Mouse (Mus musculus) naive thymus-derived CD4-positive, alpha-beta T cell, adult 2 months (primary cell): ENCODE results near the gene Nhsl1.
"Not testable (repeated sequence)": the region's sequence is repeated elsewhere in the genome, so short reads cannot be mapped to it uniquely, and the experiment has no call there.

ENCODE experiments used
- DNase-seq: peaks from one replicate; pipeline ENCODE4 v3.0.0-alpha.2; 2011; ENCODE audit warnings: low read depth

Gene Nhsl1

DNA sequence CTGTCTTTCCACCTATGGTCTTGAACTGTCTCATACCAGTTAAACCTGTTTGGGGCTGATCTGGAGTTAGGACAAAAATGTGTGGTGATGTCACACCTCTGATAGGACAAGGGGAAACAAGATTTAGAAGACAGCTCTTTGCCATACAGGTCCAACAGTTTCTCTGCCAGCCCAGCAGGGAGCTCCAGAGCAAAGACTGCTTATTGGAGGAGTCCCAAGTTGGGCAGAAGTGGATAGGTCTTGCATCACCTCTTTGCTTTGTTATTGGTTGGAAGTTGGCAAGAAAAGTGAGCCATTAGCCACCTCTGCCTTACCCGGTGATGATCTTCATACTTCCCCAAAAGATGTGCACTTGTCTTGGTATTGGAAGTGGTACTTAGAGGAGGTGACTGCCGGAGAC lies 218.1 kb downstream of the Nhsl1 start:
- DNase-seq: no peak

DNA sequence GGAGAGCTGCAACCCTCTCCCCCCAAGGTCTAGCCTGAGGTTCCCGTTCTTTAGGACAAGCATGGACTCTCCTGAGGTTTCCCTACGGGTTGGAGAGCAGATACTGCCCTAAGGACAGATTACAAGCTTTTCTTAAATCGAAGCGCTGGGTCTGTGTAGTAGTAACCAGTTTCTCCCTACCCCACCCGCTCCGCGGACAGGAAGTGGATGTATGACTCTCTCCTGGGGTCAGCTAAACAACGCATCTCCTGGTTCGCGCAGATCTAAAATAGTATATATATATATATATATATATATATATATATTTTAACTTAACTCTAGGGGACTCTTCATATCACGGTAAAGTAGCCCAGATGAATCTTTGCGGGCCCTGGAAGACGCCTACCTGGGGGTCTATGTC lies 226.5 kb downstream of the Nhsl1 start:
- no peak for DNase-seq

DNA sequence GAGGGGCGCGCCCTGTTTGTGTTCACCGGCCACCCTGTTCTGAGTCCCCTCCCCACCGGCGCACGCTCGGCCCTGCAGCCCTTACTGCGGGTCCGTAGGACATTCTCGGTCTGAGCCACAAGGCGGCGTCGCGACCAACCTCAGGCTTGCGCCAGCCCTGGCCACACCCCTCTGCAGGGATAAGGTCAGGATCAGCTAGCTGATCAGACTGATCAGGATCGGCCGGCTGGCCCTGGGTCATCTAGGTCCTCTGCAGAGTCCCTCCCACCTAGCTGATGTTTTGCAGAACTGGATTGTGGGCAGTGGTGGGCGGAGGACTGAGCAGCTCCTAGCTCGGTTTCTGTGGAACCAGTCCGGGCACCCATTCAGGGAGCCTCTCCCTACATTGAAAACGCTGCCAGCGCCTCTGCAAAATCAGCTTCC lies 227.0 kb downstream of the Nhsl1 start, which contains the start of gene Hebp2:
Hebp2 (minus strand) TSS at position 264 of the 423 bp plus-strand sequence.
- peak; percentile 15 for DNase-seq

DNA sequence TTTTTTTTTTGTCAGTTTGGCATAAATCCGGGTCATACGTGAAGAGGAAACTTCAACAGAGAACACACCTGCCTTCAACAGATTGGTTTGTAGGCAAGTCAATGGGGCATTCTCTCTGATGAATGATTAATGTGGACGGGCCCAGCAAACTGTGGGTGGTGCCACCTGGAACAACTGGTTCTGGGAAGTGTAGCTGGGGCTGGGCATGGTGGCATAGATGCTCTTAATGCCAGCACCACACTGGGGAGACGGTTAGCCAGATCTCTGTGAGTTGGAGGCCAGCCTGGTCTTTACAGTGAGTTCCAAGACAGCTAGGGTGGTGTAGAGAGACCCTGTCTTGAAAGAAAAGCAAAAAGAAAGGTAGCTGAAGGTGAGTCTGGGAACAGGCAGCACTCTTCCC lies 228.6 kb downstream of the Nhsl1 start:
- DNase-seq: no peak

DNA sequence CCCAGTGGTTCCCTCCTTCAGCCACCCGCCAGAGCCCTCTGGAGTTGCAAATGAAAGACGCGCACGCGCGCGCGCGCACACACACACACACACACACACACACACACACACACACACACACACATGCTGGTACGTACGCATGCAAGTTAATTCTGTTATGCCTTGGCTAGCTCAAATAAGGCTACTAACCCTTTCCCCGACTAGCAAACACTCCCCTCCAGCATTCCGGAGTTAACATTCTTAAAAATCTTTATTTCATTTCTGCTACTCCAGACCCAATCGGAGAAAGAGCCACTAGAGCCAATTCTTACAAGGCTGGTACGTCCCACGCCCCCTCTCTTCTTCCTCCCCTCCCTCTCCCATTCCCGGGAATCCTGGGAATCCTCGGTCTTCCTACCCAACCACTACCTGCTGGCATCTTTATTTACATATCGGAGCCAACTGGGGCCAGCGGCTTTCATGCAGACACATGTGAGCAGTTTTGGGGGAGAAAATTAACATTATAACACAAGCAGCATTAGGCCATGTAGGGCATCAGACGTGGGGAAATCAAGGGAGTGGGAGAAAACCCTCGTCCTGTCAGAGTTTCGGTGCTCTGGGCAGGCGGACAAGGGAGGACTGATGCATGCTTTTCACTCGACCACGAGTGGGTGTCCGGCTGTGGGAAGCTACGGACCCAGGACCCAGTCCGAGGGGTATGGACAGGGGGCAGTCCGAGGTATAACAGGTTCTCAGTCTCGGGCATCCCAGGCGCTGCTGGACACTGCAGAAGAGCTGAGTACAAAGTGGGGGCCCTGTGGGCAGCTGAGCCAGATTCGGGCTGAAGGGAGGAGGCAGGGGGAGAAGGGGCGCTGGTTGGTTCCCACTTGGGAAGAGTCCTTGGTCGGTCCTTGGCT lies 230.8 kb downstream of the Nhsl1 start:
- no peak for DNase-seq

DNA sequence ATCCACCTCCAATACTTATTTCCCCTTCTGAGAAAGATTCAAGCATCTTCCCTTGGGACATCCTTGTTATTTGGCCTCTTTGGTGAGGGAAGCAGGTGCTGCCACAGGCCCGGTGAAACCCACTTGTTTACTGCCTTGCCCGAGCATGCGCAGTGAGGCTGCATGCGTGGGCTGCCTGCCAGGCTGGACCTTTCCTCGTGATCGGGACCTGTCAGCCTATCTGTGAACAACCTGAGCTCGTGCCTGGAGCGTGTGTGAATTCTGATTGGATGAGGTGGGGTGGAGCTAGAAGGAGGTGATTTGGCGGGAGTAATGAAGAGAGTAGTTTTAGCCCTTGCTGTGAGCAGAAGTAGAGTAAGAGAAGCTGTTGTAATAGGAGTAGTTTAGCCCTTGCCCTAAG lies 240.3 kb downstream of the Nhsl1 start:
- not testable (repeated sequence) for DNase-seq

DNA sequence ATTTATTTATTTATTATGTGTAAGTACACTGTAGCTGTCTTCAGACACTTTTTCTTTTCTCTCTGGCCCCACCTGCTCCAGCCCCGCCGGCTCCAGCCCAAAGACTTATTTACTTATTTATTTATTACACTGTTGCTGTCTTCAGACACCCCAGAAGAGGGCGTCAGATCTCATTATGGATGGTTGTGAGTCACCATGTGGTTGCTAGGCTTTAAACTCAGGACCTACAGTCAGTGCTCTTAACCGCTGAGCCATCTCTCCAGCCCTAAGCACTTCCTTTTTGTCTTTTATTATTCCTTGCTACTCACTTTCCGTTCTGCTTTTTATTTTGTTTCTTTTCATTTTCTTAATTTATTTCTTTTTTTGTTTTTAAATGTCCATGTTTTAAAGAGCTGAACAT lies 242.7 kb downstream of the Nhsl1 start:
- no peak for DNase-seq

DNA sequence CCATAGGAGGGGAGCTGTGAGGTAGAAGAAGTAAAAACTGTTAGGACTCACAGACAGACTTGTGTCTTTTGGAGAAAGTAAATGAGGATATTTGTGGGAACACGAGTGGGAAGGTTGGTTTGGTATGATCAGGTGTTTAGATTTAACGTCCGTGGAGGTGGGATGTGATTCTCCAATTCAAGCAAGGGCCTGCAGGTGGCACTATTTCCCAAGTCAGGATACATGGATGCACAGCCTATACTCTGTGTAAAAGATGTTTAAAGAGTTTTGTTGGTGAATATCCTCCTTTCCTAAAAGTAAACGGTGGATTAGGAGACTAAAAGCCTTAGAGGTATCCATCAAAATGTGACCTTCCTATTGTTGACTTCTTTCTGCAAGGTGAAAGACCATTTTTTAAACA lies 244.2 kb downstream of the Nhsl1 start:
- peak; percentile 45 for DNase-seq

DNA sequence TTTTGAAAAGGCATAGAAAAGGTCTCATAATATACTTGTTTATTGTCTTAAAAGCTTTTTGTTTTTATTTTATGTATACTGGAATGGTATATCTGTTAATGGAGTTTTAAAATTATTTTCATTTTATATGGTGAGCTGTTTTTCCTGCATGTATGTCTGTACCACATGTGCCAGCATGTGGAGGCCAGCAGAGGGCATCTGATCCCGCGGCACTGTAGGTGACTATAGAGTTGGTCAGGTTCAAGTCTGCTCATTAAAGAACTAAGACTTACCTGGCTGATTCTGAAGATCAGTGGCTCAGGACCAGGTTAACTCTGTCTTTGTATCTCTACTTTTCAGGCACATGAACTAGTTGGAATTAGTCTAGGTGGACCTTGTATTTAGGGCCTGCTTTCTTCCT lies 253.8 kb downstream of the Nhsl1 start:
- DNase-seq: peak; percentile 14
